Mouse (Mus musculus): Measurements from ENCODE around the gene Rasa4.
"Not testable (repeated sequence)": the region's sequence is repeated elsewhere in the genome, so short reads cannot be mapped to it uniquely, and the experiment has no call there.

- TF ChIP-seq CTCF (conservative IDR thresholded peaks at IDR 0.05; ENCODE audit: low read length); NANOG (IDR thresholded peaks at IDR 0.05; ENCODE audit: borderline replicate concordance, low read length); POU5F1 (IDR thresholded peaks at IDR 0.05; ENCODE audit: borderline replicate concordance, low read length): not testable (repeated sequence)
Observed at GRCm38 (mm10) chr5:136113546-136113945, 29.8 kb downstream of the Rasa4 start.

All from E14TG2a.4 (cell line).